Mouse (Mus musculus) liver, embryonic 14.5 days (tissue): ENCODE results near the gene Gnpat. TPM values are rescaled to one million over a fixed set of nuclear protein-coding genes. Genes with fewer than 3 reads are reported as not detected.

Source experiments
- ATAC-seq: fragments of 200-750 bp; cut with Nextera tagmentation; 2 replicates; pipeline ENCODE4 v1.8.0; 2017; ENCODE audit warnings: moderate number of reproducible peaks, mild to moderate bottlenecking, moderate library complexity; ENCODE audit not compliant: insufficient read depth
- DNase-seq, 3 experiments: peaks; one replicate each; pipeline ENCODE4 v3.0.0-alpha.2; 2012 to 2013; ENCODE audit warnings: low read depth in 3 of 3, low spot score in 3 of 3
- H3K27ac ChIP-seq: fragments of 300-500 bp; sonication (generic); 2 replicates; pipeline ENCODE4 v1.5.1; 2014; ENCODE audit warnings: moderate library complexity, mild to moderate bottlenecking, control low read depth, inconsistent platforms
- H3K27me3 ChIP-seq: fragments of 300-500 bp; sonication (generic); 2 replicates; pipeline ENCODE4 v1.6.1; 2014; ENCODE audit warnings: mild to moderate bottlenecking, low read length, moderate library complexity; ENCODE audit not compliant: control insufficient read depth, insufficient read depth
- H3K36me3 ChIP-seq: fragments of 300-500 bp; sonication (generic); replicated peaks from 2 replicates; pipeline ENCODE4 v1.6.1; 2014; ENCODE audit warnings: low read depth; ENCODE audit not compliant: control insufficient read depth, insufficient read depth
- H3K4me1 ChIP-seq, 2 experiments: fragments of 200-500 bp in 1 of 2; fragments of 300-500 bp in 1 of 2; sonication (generic) in 1 of 2; replicated peaks; 2 replicates each; pipeline ENCODE4 v1.6.1; 2012 to 2014; ENCODE audit warnings: antibody characterized with exemption in 1 of 2, inconsistent platforms in 1 of 2, low read length in 1 of 2; ENCODE audit not compliant: control insufficient read depth in 2 of 2, insufficient read depth in 2 of 2
- H3K4me2 ChIP-seq: fragments of 300-500 bp; sonication (generic); 2 replicates; pipeline ENCODE4 v1.6.1; 2014; ENCODE audit warnings: low read depth, mild to moderate bottlenecking, control low read depth, moderate library complexity
- H3K4me3 ChIP-seq, 2 experiments: fragments of 200-500 bp in 1 of 2; fragments of 300-500 bp in 1 of 2; sonication (generic) in 1 of 2; 2 replicates each; pipeline ENCODE4 v1.5.1; 2012 to 2014; ENCODE audit warnings: low read depth in 2 of 2, low read length in 2 of 2, mild to moderate bottlenecking in 2 of 2, control low read depth in 1 of 2, inconsistent platforms in 1 of 2, moderate library complexity in 1 of 2; ENCODE audit not compliant: insufficient read depth in 1 of 2
- H3K9ac ChIP-seq: fragments of 300-500 bp; sonication (generic); replicated peaks from 2 replicates; pipeline ENCODE4 v1.6.1; 2014; ENCODE audit warnings: mild to moderate bottlenecking, control low read depth, moderate library complexity
- H3K9me3 ChIP-seq: fragments of 300-500 bp; sonication (generic); 2 replicates; pipeline ENCODE4 v1.6.1; 2016; ENCODE audit warnings: low read length, mixed read lengths; ENCODE audit not compliant: control insufficient read depth
- CTCF ChIP-seq: IDR thresholded peaks from 2 replicates; pipeline ENCODE4 v1.5.1; 2016; ENCODE audit warnings: antibody characterized with exemption, low read depth, control low read depth
- EP300 ChIP-seq: IDR thresholded peaks from 2 replicates; pipeline ENCODE4 v1.6.1; 2016; ENCODE audit warnings: antibody characterized with exemption, low read depth
- WGBS: fragments of 180-500 bp; shearing (Covaris S2); extraction: QIAGEN DNeasy Blood & Tissue Kit; methylation state at CpG from one replicate; pipeline ENCODE4 v1.1.7; 2014; ENCODE audit not compliant: insufficient replicate concordance; 5-methylcytosine and 5-hydroxymethylcytosine counted together
- polyA plus RNA-seq, 2 experiments: library from polyadenylated mRNA; depleted of rRNA in 1 of 2; stranded (reverse) in 1 of 2; unstranded in 1 of 2; fragments of >200 nt; fragmentation: Nextera tagmentation in 1 of 2; extraction: Ambion mirVana in 1 of 2; gene quantifications; 2 replicates each; pipeline versions ENCODE4 v1.2.1 to v1.2.3; 2012 to 2014

Gene Gnpat
- polyA plus RNA-seq, 2 experiments, result 35.7 to 39.0 TPM

GRCm38 (mm10) chr8:124897386-124898250 lies 34.8 kb downstream of the Gnpat start, which contains the start of the genes Exoc8 and Sprtn:
TSS of gene Exoc8 (minus strand) at chr8:124897705.
TSS of gene Sprtn (plus strand) at chr8:124897886.
- peak; percentile 87 to 91 (median 89) for DNase-seq

GRCm38 (mm10) chr8:124898251-124898905 lies 35.5 kb downstream of the Gnpat start:
- ATAC-seq (no peak), DNase-seq (peak in 1 of 3 experiments; percentile 10)
- H3K27ac ChIP-seq, result no peak overlapping the region; the same call in 1 of the 2 replicates

More at GRCm38 (mm10) chr8:124897386-124898250, 34.8 kb downstream of the Gnpat start, which contains the start of the genes Exoc8 and Sprtn:
- H3K9ac ChIP-seq, result peak within 1 kb of the TSS; percentile 88
- peak within 1 kb of the TSS; percentile 83 to 84 for H3K4me3 ChIP-seq
- H3K27me3 ChIP-seq, result no peaks in the 10 kb centered on the region
- TF ChIP-seq EP300, result no peak
- TF ChIP-seq CTCF, result no peak
- H3K4me1 ChIP-seq, result peaks cover 9 to 12% of the 10 kb centered on the region in 2 experiments
- H3K27ac ChIP-seq, result peak within 1 kb of the TSS; percentile 57
- no peaks in the 10 kb centered on the region for H3K9me3 ChIP-seq
- peak within 1 kb of the TSS; percentile 98 for H3K4me2 ChIP-seq
- peaks cover 41% of the 10 kb centered on the region for H3K36me3 ChIP-seq
- WGBS, result under 1% methylated on average over 114 of the region's 114 CpGs
- peak; percentile 93 for ATAC-seq

GRCm38 (mm10) chr8:124903198-124903597 lies 40.4 kb downstream of the Gnpat start:
- H3K4me3 ChIP-seq, result no peak overlapping the region
- ATAC-seq (no peak), DNase-seq (no peak)
- H3K4me1 ChIP-seq, result peaks cover 6 to 9% of the 10 kb centered on the region in 2 experiments
- no peak for TF ChIP-seq EP300
- no peak for TF ChIP-seq CTCF
- no peaks in the 10 kb centered on the region for H3K9me3 ChIP-seq
- no peaks in the 10 kb centered on the region for H3K27me3 ChIP-seq
- H3K27ac ChIP-seq, result no peak overlapping the region
- peaks cover 63% of the 10 kb centered on the region for H3K36me3 ChIP-seq
- 88% methylated on average over 15 of the region's 15 CpGs for WGBS
- H3K9ac ChIP-seq, result no peak overlapping the region
- H3K4me2 ChIP-seq, result no peak overlapping the region

More at GRCm38 (mm10) chr8:124898251-124898905, 35.5 kb downstream of the Gnpat start:
- peak overlapping the region; percentile 84 for H3K4me2 ChIP-seq
- peak overlapping the region; percentile 75 for H3K9ac ChIP-seq
- TF ChIP-seq EP300 (no peak), CTCF (no peak)
- H3K36me3 ChIP-seq, result peaks cover 48% of the 10 kb centered on the region
- WGBS, result 3% methylated on average over 31 of the region's 31 CpGs
- no peaks in the 10 kb centered on the region for H3K9me3 ChIP-seq
- H3K4me1 ChIP-seq, result peaks cover 9 to 12% of the 10 kb centered on the region in 2 experiments
- no peaks in the 10 kb centered on the region for H3K27me3 ChIP-seq
- peak overlapping the region; percentile 83 to 84 for H3K4me3 ChIP-seq

- no peaks in the 10 kb centered on the region for H3K27me3 ChIP-seq
- 78% methylated on average over 2 of the region's 2 CpGs for WGBS
- H3K36me3 ChIP-seq, result peaks cover 59% of the 10 kb centered on the region
- no peak overlapping the region for H3K9ac ChIP-seq
- TF ChIP-seq CTCF (no peak), EP300 (no peak)
- H3K27ac ChIP-seq, result no peak overlapping the region
- ATAC-seq (no peak), DNase-seq (no peak)
- no peaks in the 10 kb centered on the region for H3K9me3 ChIP-seq
- no peak overlapping the region for H3K4me2 ChIP-seq
- H3K4me1 ChIP-seq, result no peaks in the 10 kb centered on the region
- H3K4me3 ChIP-seq, result no peak overlapping the region
These were observed 42.6 kb downstream of the Gnpat start for GRCm38 (mm10) chr8:124905482-124905881.

- no peak for DNase-seq
- H3K36me3 ChIP-seq, result peaks cover 31% of the 10 kb centered on the region
- no peaks in the 10 kb centered on the region for H3K9me3 ChIP-seq
- TF ChIP-seq CTCF, result no peak
- no peak for TF ChIP-seq EP300
- 92% methylated on average over 16 of the region's 16 CpGs for WGBS
- H3K4me2 ChIP-seq, result no peak overlapping the region
- no peak for ATAC-seq
- H3K4me1 ChIP-seq, result 0 out of 4 replicates have a peak, but pooled peaks cover 0 to 2% of the 10 kb centered on the region in 2 experiments
- no peak overlapping the region for H3K27ac ChIP-seq
- no peak overlapping the region for H3K9ac ChIP-seq
- H3K27me3 ChIP-seq, result no peaks in the 10 kb centered on the region
- H3K4me3 ChIP-seq, result no peak overlapping the region
These were observed 47.1 kb downstream of the Gnpat start for GRCm38 (mm10) chr8:124909936-124910335.
